Mouse (Mus musculus) neural tube, embryonic 14.5 days (tissue): ENCODE measurements at regions not wholly inside any gene's neighbourhood (a gene's known extent, or its start where the extent isn't known, plus 50 kb on each side); places are given as distances from the start of the nearest gene placed in this dataset.

Source experiments
- ATAC-seq: fragments of 200-750 bp; cut with Nextera tagmentation; 2 replicates; pipeline ENCODE4 v1.8.0; 2017; ENCODE audit warnings: low read depth, mild to moderate bottlenecking, moderate TSS enrichment, moderate library complexity
- H3K27ac ChIP-seq: fragments of 300-500 bp; sonication (generic); 2 replicates; pipeline ENCODE4 v1.5.1; 2014; ENCODE audit warnings: low read depth, mild to moderate bottlenecking, control low read depth, low read length, moderate library complexity, mixed read lengths
- H3K27me3 ChIP-seq: fragments of 300-500 bp; sonication (generic); 2 replicates; pipeline ENCODE4 v1.6.1; 2014; ENCODE audit warnings: low read length; ENCODE audit not compliant: control insufficient read depth, insufficient read depth
- H3K36me3 ChIP-seq: fragments of 300-500 bp; sonication (generic); 2 replicates; pipeline ENCODE4 v1.6.1; 2014; ENCODE audit warnings: low read length, mixed read lengths; ENCODE audit not compliant: control insufficient read depth, insufficient read depth
- H3K4me1 ChIP-seq: fragments of 300-500 bp; sonication (generic); 2 replicates; pipeline ENCODE4 v1.6.1; 2014; ENCODE audit warnings: low read length; ENCODE audit not compliant: control insufficient read depth, insufficient read depth
- H3K4me2 ChIP-seq: fragments of 300-500 bp; sonication (generic); 2 replicates; pipeline ENCODE4 v1.6.1; 2014; ENCODE audit warnings: mild to moderate bottlenecking, low read depth, low read length, control low read depth
- H3K4me3 ChIP-seq: fragments of 300-500 bp; sonication (generic); 2 replicates; pipeline ENCODE4 v1.5.1; 2014; ENCODE audit warnings: low read depth, low read length, control low read depth, mixed read lengths
- H3K9ac ChIP-seq: fragments of 300-500 bp; sonication (generic); replicated peaks from 2 replicates; pipeline ENCODE4 v1.6.1; 2014; ENCODE audit warnings: low read depth, mild to moderate bottlenecking, control low read depth, low read length, mixed read lengths
- H3K9me3 ChIP-seq: fragments of 300-500 bp; sonication (generic); 2 replicates; pipeline ENCODE4 v1.6.1; 2016; ENCODE audit warnings: low read length; ENCODE audit not compliant: control insufficient read depth
- WGBS: fragments of 180-500 bp; shearing (Covaris S2); extraction: QIAGEN DNeasy Blood & Tissue Kit; methylation state at CpG from one replicate; pipeline ENCODE4 v1.1.7; 2014; 5-methylcytosine and 5-hydroxymethylcytosine counted together

GRCm38 (mm10) chr4:5098411-5098810, 305.3 kb upstream of the Impad1 start:
- 91% methylated on average over 3 of the region's 3 CpGs for WGBS
- Histone ChIP-seq H3K9ac (no peak overlapping the region), H3K27ac (no peak overlapping the region), H3K36me3 (no peaks in the 10 kb centered on the region), H3K4me3 (no peak overlapping the region), H3K4me2 (no peak overlapping the region), H3K9me3 (no peaks in the 10 kb centered on the region), H3K4me1 (no peaks in the 10 kb centered on the region), H3K27me3 (no peaks in the 10 kb centered on the region)
- no peak for ATAC-seq

- no peaks in the 10 kb centered on the region for H3K9me3 ChIP-seq
- no peaks in the 10 kb centered on the region for H3K36me3 ChIP-seq
- H3K9ac ChIP-seq = no peak overlapping the region
- H3K4me2 ChIP-seq = no peak overlapping the region
- H3K4me3 ChIP-seq = no peak overlapping the region
- no peaks in the 10 kb centered on the region for H3K27me3 ChIP-seq
- 73% methylated on average over 3 of the region's 3 CpGs for WGBS
- H3K4me1 ChIP-seq = no peaks in the 10 kb centered on the region
- ATAC-seq = no peak
- H3K27ac ChIP-seq = no peak overlapping the region
Measured at GRCm38 (mm10) chr4:5078723-5079122, 285.6 kb upstream of the Impad1 start.

GRCm38 (mm10) chr4:5074754-5075153, 281.6 kb upstream of the Impad1 start:
- no peaks in the 10 kb centered on the region for H3K27me3 ChIP-seq
- no peak overlapping the region for H3K27ac ChIP-seq
- H3K36me3 ChIP-seq = no peaks in the 10 kb centered on the region
- no peak overlapping the region for H3K4me3 ChIP-seq
- no peaks in the 10 kb centered on the region for H3K9me3 ChIP-seq
- ATAC-seq = no peak
- H3K4me1 ChIP-seq = no peaks in the 10 kb centered on the region
- H3K9ac ChIP-seq = no peak overlapping the region
- H3K4me2 ChIP-seq = no peak overlapping the region
- 100% methylated on average over 1 of the region's 1 CpGs for WGBS

GRCm38 (mm10) chr4:5071243-5071642, 278.1 kb upstream of the Impad1 start:
- no peaks in the 10 kb centered on the region for H3K4me1 ChIP-seq
- 81% methylated on average over 4 of the region's 4 CpGs for WGBS
- no peak overlapping the region for H3K4me2 ChIP-seq
- no peak overlapping the region for H3K9ac ChIP-seq
- H3K9me3 ChIP-seq = no peaks in the 10 kb centered on the region
- H3K27ac ChIP-seq = no peak overlapping the region
- H3K27me3 ChIP-seq = no peaks in the 10 kb centered on the region
- no peak overlapping the region for H3K4me3 ChIP-seq
- ATAC-seq = no peak
- no peaks in the 10 kb centered on the region for H3K36me3 ChIP-seq

- no peaks in the 10 kb centered on the region for H3K9me3 ChIP-seq
- H3K9ac ChIP-seq = no peak overlapping the region
- ATAC-seq = no peak
- H3K4me1 ChIP-seq = no peaks in the 10 kb centered on the region
- H3K27ac ChIP-seq = no peak overlapping the region
- H3K4me3 ChIP-seq = no peak overlapping the region
- no peaks in the 10 kb centered on the region for H3K27me3 ChIP-seq
- WGBS = 31% methylated on average over 2 of the region's 2 CpGs
- no peaks in the 10 kb centered on the region for H3K36me3 ChIP-seq
- H3K4me2 ChIP-seq = no peak overlapping the region
Measured at GRCm38 (mm10) chr4:5059290-5059955, 266.3 kb upstream of the Impad1 start.

GRCm38 (mm10) chr4:5029929-5030328, 236.8 kb upstream of the Impad1 start:
- no peak overlapping the region for H3K4me2 ChIP-seq
- no peaks in the 10 kb centered on the region for H3K27me3 ChIP-seq
- no peaks in the 10 kb centered on the region for H3K36me3 ChIP-seq
- no peak overlapping the region for H3K9ac ChIP-seq
- 51% methylated on average over 2 of the region's 2 CpGs for WGBS
- ATAC-seq = no peak
- no peak overlapping the region for H3K4me3 ChIP-seq
- no peaks in the 10 kb centered on the region for H3K4me1 ChIP-seq
- no peaks in the 10 kb centered on the region for H3K9me3 ChIP-seq
- no peak overlapping the region for H3K27ac ChIP-seq

GRCm38 (mm10) chr4:4987491-4987890, 194.3 kb upstream of the Impad1 start:
- no peaks in the 10 kb centered on the region for H3K36me3 ChIP-seq
- H3K27me3 ChIP-seq = no peaks in the 10 kb centered on the region
- H3K9me3 ChIP-seq = no peaks in the 10 kb centered on the region
- no peak for ATAC-seq
- no peak overlapping the region for H3K4me3 ChIP-seq
- H3K9ac ChIP-seq = no peak overlapping the region
- WGBS = 87% methylated on average over 4 of the region's 4 CpGs
- no peak overlapping the region for H3K4me2 ChIP-seq
- no peaks in the 10 kb centered on the region for H3K4me1 ChIP-seq
- no peak overlapping the region for H3K27ac ChIP-seq

GRCm38 (mm10) chr4:4983474-4984194, 190.5 kb upstream of the Impad1 start:
- Histone ChIP-seq H3K36me3 (no peaks in the 10 kb centered on the region), H3K9ac (no peak overlapping the region), H3K27ac (no peak overlapping the region), H3K4me1 (no peaks in the 10 kb centered on the region), H3K4me2 (no peak overlapping the region), H3K9me3 (no peaks in the 10 kb centered on the region), H3K27me3 (no peaks in the 10 kb centered on the region), H3K4me3 (no peak overlapping the region)
- 70% methylated on average over 1 of the region's 1 CpGs for WGBS
- ATAC-seq = peak; percentile 63; the same call in 1 of the 2 replicates

GRCm38 (mm10) chr4:4971800-4972319, 178.7 kb upstream of the Impad1 start:
- 81% methylated on average over 2 of the region's 2 CpGs for WGBS
- H3K9me3 ChIP-seq = no peaks in the 10 kb centered on the region
- H3K9ac ChIP-seq = no peak overlapping the region
- ATAC-seq = no peak
- H3K4me2 ChIP-seq = no peak overlapping the region
- no peaks in the 10 kb centered on the region for H3K27me3 ChIP-seq
- H3K4me3 ChIP-seq = no peak overlapping the region
- no peaks in the 10 kb centered on the region for H3K36me3 ChIP-seq
- no peaks in the 10 kb centered on the region for H3K4me1 ChIP-seq
- H3K27ac ChIP-seq = no peak overlapping the region
